Mouse (Mus musculus): ENCODE measurements around the gene Rap1a. TPM values are rescaled to one million over a fixed set of nuclear protein-coding genes. Genes with fewer than 3 reads are reported as not detected.

The Rap1a gene
- total and polyA plus RNA-seq, 3 experiments, result 32.3 to 64.5 TPM; not detected in 1

DNA sequence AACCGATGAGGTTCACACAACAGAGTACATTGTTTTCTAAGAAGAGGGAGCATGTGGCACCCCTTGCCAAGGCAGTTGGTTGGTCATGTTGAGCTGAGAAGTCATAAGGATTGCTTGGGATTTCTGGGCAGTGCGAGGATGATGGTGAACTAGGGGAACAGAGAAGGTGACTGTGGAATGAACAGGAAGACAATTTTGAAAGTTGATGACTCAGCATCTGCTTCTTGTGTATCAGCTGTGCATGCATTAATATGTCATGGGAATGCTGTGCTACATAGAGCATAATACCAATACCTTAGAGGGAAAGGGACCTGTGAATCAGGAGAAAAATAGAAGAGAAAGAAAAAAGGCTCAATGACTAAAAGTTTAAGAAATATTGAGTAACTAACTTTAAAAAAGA, 10.0 kb upstream of the Rap1a start:
- no peaks in the 10 kb centered on the region for H3K9me3 ChIP-seq (replicated peaks; ENCODE audit: insufficient read depth, low read length)
- peak; percentile 96 for TF ChIP-seq MAFK (IDR thresholded peaks at IDR 0.05; ENCODE audit: borderline replicate concordance, low read depth, low read length)
- no peak for TF ChIP-seq JUND (IDR thresholded peaks at IDR 0.05; ENCODE audit: low read depth, low read length)
- peak; percentile 46 for TF ChIP-seq ETS1 (IDR thresholded peaks at IDR 0.05; ENCODE audit: low read depth, low read length)
- no peak for TF ChIP-seq E2F4 (IDR thresholded peaks at IDR 0.05; ENCODE audit: borderline replicate concordance, low read depth, low read length)
- TF ChIP-seq CTCF (IDR thresholded peaks at IDR 0.05 in 2 of 3, conservative IDR thresholded peaks at IDR 0.05 in 1 of 3; ENCODE audit: control insufficient read depth in 1 of 3, insufficient read depth in 1 of 3, low read depth in 2 of 3, low read length in 3 of 3, poor library complexity in 1 of 3, severe bottlenecking in 1 of 3), result no peak
- DNase-seq (ENCODE audit: low read depth, low spot score), result no peak
- H3K79me2 ChIP-seq (ENCODE audit: control insufficient read depth, insufficient read depth, low read length, poor library complexity), result no peaks in the 10 kb centered on the region
- H3K27me3 ChIP-seq (ENCODE audit: control insufficient read depth in 1 of 2, insufficient read depth in 2 of 2, low read length in 2 of 2), result no peaks in the 10 kb centered on the region
- H3K27ac ChIP-seq (ENCODE audit: control insufficient read depth, low read depth, low read length), result no peak overlapping the region
- peaks cover 24 to 29% of the 10 kb centered on the region in 2 experiments for H3K4me1 ChIP-seq (ENCODE audit: control insufficient read depth in 1 of 2, insufficient read depth in 2 of 2, low read length in 2 of 2)
- H3K9ac ChIP-seq (ENCODE audit: control insufficient read depth, low read depth, low read length, poor library complexity, severe bottlenecking), result no peak overlapping the region
- no peak overlapping the region for H3K4me3 ChIP-seq (ENCODE audit: control insufficient read depth in 1 of 2, insufficient read depth in 1 of 2, low read depth in 2 of 2, low read length in 2 of 2)
- H3K36me3 ChIP-seq (ENCODE audit: control insufficient read depth in 1 of 2, insufficient read depth in 2 of 2, low read length in 2 of 2), result peaks cover 0 to 33% of the 10 kb centered on the region in 2 experiments; a peak in 2 of 4 replicates

DNA sequence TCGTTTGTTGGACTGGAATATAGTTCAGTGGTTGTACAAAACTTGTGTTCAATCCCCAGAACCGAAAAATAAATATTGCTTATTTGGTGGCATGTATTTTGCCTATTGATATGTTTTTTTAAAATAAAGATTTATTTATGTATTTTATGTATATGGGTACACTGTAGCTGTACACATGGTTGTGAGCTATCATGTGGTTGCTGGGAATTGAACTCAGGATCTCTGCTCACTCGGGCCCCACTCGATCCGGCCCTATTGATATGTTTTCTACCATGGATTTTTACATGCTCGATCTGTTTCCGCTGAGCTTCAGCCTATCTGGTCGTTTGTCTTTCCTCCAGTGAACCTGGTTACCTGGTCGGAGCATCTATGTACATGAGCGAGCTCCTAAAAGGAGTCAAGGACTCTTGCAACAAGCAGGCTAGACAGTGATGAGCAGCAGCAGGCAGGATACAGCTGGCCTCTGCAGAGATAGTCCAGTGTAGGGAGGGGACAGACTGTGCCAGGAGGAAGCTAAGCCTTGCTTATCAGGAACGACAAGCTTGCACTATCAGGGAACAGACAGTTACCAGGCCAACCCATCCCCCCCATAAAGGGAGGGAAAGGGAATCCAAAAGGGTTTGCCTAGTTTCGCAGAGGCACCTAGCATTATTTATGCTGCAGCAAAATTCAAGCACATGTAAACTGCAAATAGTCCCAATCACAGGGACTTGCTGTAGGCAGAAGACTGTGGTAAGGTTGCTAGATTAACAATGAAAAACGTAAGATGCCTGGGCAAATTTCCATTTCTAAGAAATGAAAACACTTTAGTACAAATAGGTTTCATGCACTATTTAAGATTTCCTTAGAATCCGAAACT, 7.3 kb upstream of the Rap1a start:
- DNase-seq (ENCODE audit: low read depth, low spot score), result peak; percentile 94
- TF ChIP-seq ETS1 (IDR thresholded peaks at IDR 0.05; ENCODE audit: low read depth, low read length) (peak; percentile 100), USF2 (IDR thresholded peaks at IDR 0.05; ENCODE audit: borderline replicate concordance in 1 of 2, insufficient read depth in 1 of 2, low read depth in 1 of 2, low read length in 2 of 2) (no peak), CTCF (IDR thresholded peaks at IDR 0.05 in 2 of 3, conservative IDR thresholded peaks at IDR 0.05 in 1 of 3; ENCODE audit: control insufficient read depth in 1 of 3, insufficient read depth in 1 of 3, low read depth in 2 of 3, low read length in 3 of 3, poor library complexity in 1 of 3, severe bottlenecking in 1 of 3) (no peak), GATA1 (IDR thresholded peaks at IDR 0.05; ENCODE audit: low read depth, low read length) (peak; percentile 100), SIN3A (IDR thresholded peaks at IDR 0.05; ENCODE audit: low read length) (peak; percentile 98), RAD21 (IDR thresholded peaks at IDR 0.05; ENCODE audit: low read depth, low read length) (no peak), ELF1 (IDR thresholded peaks at IDR 0.05; ENCODE audit: low read depth, low read length) (peak; percentile 60; the same call in 1 of the 2 replicates), POLR2A (IDR thresholded peaks at IDR 0.05; ENCODE audit: control insufficient read depth in 1 of 2, insufficient read depth in 1 of 2, low read depth in 1 of 2, low read length in 2 of 2, poor library complexity in 1 of 2) (peak in 1 of 2 experiments; percentile 34; a peak in 1 of 4 replicates), EP300 (IDR thresholded peaks at IDR 0.05; ENCODE audit: low read depth in 1 of 2, low read length in 2 of 2) (peak; percentile 99 to 100), E2F4 (IDR thresholded peaks at IDR 0.05; ENCODE audit: borderline replicate concordance, low read depth, low read length) (no peak), SMC3 (IDR thresholded peaks at IDR 0.05; ENCODE audit: low read depth, low read length) (no peak), MEF2A (IDR thresholded peaks at IDR 0.05; ENCODE audit: extremely low read depth, insufficient replicate concordance, low read depth, low read length, poor library complexity, severe bottlenecking) (peak; percentile 81; the same call in 1 of the 2 replicates), CHD1 (IDR thresholded peaks at IDR 0.05; ENCODE audit: low read depth, low read length) (no peak), BHLHE40 (IDR thresholded peaks at IDR 0.05; ENCODE audit: borderline replicate concordance, low read depth, low read length) (peak; percentile 66), NELFE (IDR thresholded peaks at IDR 0.05; ENCODE audit: low read depth, low read length) (no peak), MAFK (IDR thresholded peaks at IDR 0.05; ENCODE audit: borderline replicate concordance, low read depth, low read length) (peak; percentile 76; the same call in 1 of the 2 replicates), JUND (IDR thresholded peaks at IDR 0.05; ENCODE audit: low read depth, low read length) (no peak), GABPA (IDR thresholded peaks at IDR 0.05; ENCODE audit: low read depth, low read length) (no peak), MXI1 (IDR thresholded peaks at IDR 0.05; ENCODE audit: low read depth, low read length) (peak; percentile 76), MYB (IDR thresholded peaks at IDR 0.05; ENCODE audit: low read depth, low read length) (peak; percentile 87), MAX (IDR thresholded peaks at IDR 0.05; ENCODE audit: low read length) (peak; percentile 69; the same call in 1 of the 2 replicates), ZNF384 (IDR thresholded peaks at IDR 0.05; ENCODE audit: low read depth, low read length) (0 out of 2 replicates have a peak, but pooled peaks have one; percentile 54), HCFC1 (IDR thresholded peaks at IDR 0.05; ENCODE audit: low read depth, low read length) (peak; percentile 71), ZMIZ1 (IDR thresholded peaks at IDR 0.05; ENCODE audit: low read depth, low read length) (peak; percentile 22; the same call in 1 of the 2 replicates), KAT2A (conservative IDR thresholded peaks at IDR 0.05; ENCODE audit: low read depth, low read length) (0 out of 2 replicates have a peak, but pooled peaks have one; percentile 32), CHD2 (IDR thresholded peaks at IDR 0.05; ENCODE audit: low read length) (peak; percentile 89), RCOR1 (IDR thresholded peaks at IDR 0.05; ENCODE audit: low read depth, low read length) (peak; percentile 96)

More for the DNA sequence above, 7.3 kb upstream of the Rap1a start:
- Histone ChIP-seq H3K36me3 (ENCODE audit: control insufficient read depth in 1 of 2, insufficient read depth in 2 of 2, low read length in 2 of 2) (peaks cover 0 to 18% of the 10 kb centered on the region in 2 experiments; a peak in 2 of 4 replicates), H3K4me1 (ENCODE audit: control insufficient read depth in 1 of 2, insufficient read depth in 2 of 2, low read length in 2 of 2) (peaks cover 14% of the 10 kb centered on the region in 2 experiments), H3K79me2 (ENCODE audit: control insufficient read depth, insufficient read depth, low read length, poor library complexity) (no peaks in the 10 kb centered on the region), H3K9me3 (replicated peaks; ENCODE audit: insufficient read depth, low read length) (no peaks in the 10 kb centered on the region), H3K27me3 (ENCODE audit: control insufficient read depth in 1 of 2, insufficient read depth in 2 of 2, low read length in 2 of 2) (no peaks in the 10 kb centered on the region), H3K9ac (ENCODE audit: control insufficient read depth, low read depth, low read length, poor library complexity, severe bottlenecking) (peak overlapping the region; percentile 31; the same call in 1 of the 2 replicates), H3K27ac (ENCODE audit: control insufficient read depth, low read depth, low read length) (peak overlapping the region; percentile 67), H3K4me3 (ENCODE audit: control insufficient read depth in 1 of 2, insufficient read depth in 1 of 2, low read depth in 2 of 2, low read length in 2 of 2) (peak overlapping the region; percentile 37 to 43)

Measured in MEL (cell line).